Mouse (Mus musculus): ENCODE measurements at regions not wholly inside any gene's neighbourhood (a gene's known extent, or its start where the extent isn't known, plus 50 kb on each side); places are given as distances from the start of the nearest gene placed in this dataset.

DNA sequence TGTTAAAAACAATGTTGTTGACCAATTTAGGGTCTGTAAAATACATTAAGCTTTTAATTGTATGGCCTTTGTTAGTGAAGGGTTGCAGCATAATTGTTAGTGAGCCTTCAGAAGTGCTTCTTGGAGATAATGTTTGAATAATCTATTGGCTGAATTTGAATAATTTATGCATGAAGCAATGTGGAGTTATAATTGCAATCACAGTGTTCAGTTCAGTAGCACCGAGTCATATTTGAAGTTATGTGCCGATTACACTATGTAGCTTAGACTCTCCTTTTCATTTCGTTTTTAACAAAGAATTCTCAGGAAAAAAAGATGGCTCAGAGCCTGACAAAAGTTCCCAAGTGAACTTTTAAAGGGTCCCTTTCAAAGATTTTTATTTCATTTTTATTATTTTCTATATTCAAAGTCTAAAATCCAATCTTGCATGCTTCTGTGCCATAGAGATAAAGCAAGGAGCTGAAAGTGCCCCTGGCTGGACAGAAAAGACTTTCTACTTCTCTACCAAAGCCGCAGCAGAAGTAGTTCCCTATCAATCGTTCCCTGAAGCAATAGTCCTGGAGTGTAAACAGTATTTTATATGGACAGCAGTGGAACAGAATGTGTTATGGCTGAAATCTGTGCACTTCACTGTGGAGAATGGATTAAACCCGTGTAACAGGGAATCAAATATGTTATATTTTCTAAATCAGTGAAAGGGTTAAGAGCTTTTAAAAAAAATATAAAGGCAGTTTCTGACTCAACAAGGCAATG lies 556.3 kb upstream of the Slc39a10 start:
- WGBS: 69% methylated on average over 6 of the region's 6 CpGs
- Histone ChIP-seq H3K27ac (no peak overlapping the region), H3K4me3 (no peak overlapping the region), H3K27me3 (no peaks in the 10 kb centered on the region), H3K36me3 (no peaks in the 10 kb centered on the region), H3K9ac (no peak overlapping the region), H3K4me1 (replicated peaks) (no peaks in the 10 kb centered on the region), H3K9me3 (replicated peaks) (no peaks in the 10 kb centered on the region), H3K4me2 (no peak overlapping the region)
- no peak for ATAC-seq (replicated peaks; ENCODE audit: insufficient number of reproducible peaks, insufficient read depth, low FRiP score, low read depth)

DNA sequence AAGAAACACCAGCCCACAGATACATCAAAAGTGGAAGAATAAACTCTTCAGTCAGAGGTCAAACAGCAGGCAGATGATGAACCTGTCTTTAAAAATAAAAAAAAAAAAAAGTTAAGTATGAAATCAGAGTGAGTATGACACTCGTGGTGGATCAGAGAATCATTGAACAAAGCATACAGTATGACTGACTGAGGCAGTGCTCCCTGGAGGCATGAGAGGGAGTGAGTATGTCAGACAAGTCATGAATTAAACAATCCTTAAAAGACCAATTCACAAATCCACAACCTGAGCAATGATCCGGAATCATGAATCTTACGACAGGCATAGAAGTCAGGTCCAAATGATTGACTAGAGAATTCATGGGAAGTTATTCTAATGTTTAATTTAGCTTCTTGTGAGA lies 555.4 kb upstream of the Slc39a10 start:
- H3K4me2 ChIP-seq: no peak overlapping the region
- H3K27ac ChIP-seq: no peak overlapping the region
- 77% methylated on average over 3 of the region's 3 CpGs for WGBS
- no peak overlapping the region for H3K4me3 ChIP-seq
- H3K9me3 ChIP-seq (replicated peaks): no peaks in the 10 kb centered on the region
- H3K4me1 ChIP-seq (replicated peaks): no peaks in the 10 kb centered on the region
- no peaks in the 10 kb centered on the region for H3K36me3 ChIP-seq
- ATAC-seq (replicated peaks; ENCODE audit: insufficient number of reproducible peaks, insufficient read depth, low FRiP score, low read depth): no peak
- H3K9ac ChIP-seq: no peak overlapping the region
- no peaks in the 10 kb centered on the region for H3K27me3 ChIP-seq

GRCm38 (mm10) chr1:47446021-47446420 lies 553.4 kb upstream of the Slc39a10 start:
- H3K36me3 ChIP-seq: no peaks in the 10 kb centered on the region
- no peak overlapping the region for H3K9ac ChIP-seq
- no peak overlapping the region for H3K27ac ChIP-seq
- H3K4me3 ChIP-seq: no peak overlapping the region
- 68% methylated on average over 6 of the region's 6 CpGs for WGBS
- no peak overlapping the region for H3K4me2 ChIP-seq
- H3K27me3 ChIP-seq: no peaks in the 10 kb centered on the region
- ATAC-seq (replicated peaks; ENCODE audit: insufficient number of reproducible peaks, insufficient read depth, low FRiP score, low read depth): no peak
- no peaks in the 10 kb centered on the region for H3K9me3 ChIP-seq (replicated peaks)
- no peaks in the 10 kb centered on the region for H3K4me1 ChIP-seq (replicated peaks)

DNA sequence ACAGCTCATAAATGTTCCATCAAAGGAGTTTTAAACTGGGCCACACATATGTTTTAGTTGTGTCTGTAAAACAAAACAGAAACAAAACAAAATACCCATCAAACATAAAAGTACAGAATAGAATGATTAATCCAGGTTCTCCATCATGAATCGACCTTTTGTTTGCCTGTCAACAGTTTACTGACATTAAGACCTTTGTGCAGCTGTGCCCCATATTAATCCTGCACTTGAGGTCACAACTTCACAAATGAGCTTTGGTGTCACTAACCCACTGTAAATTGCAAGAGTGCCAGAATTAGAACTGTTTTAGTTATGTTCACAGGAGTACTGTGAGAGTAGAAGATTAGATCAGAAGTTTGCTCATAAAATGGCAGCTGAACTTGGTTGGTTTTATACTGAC lies 540.2 kb upstream of the Slc39a10 start:
- Histone ChIP-seq H3K27ac (no peak overlapping the region), H3K4me1 (replicated peaks) (no peaks in the 10 kb centered on the region), H3K9ac (no peak overlapping the region), H3K4me2 (no peak overlapping the region), H3K4me3 (no peak overlapping the region), H3K9me3 (replicated peaks) (no peaks in the 10 kb centered on the region), H3K27me3 (no peaks in the 10 kb centered on the region), H3K36me3 (no peaks in the 10 kb centered on the region)
- no peak for ATAC-seq (replicated peaks; ENCODE audit: insufficient number of reproducible peaks, insufficient read depth, low FRiP score, low read depth)
- 56% methylated on average over 1 of the region's 1 CpGs for WGBS

GRCm38 (mm10) chr1:47405164-47405563 lies 512.5 kb upstream of the Slc39a10 start:
- no peak overlapping the region for H3K4me2 ChIP-seq
- 71% methylated on average over 1 of the region's 1 CpGs for WGBS
- H3K9me3 ChIP-seq (replicated peaks): no peaks in the 10 kb centered on the region
- ATAC-seq (replicated peaks; ENCODE audit: insufficient number of reproducible peaks, insufficient read depth, low FRiP score, low read depth): no peak
- no peak overlapping the region for H3K9ac ChIP-seq
- no peak overlapping the region for H3K4me3 ChIP-seq
- no peak overlapping the region for H3K27ac ChIP-seq
- H3K36me3 ChIP-seq: no peaks in the 10 kb centered on the region
- H3K27me3 ChIP-seq: no peaks in the 10 kb centered on the region
- H3K4me1 ChIP-seq (replicated peaks): no peaks in the 10 kb centered on the region

GRCm38 (mm10) chr1:47386579-47386978 lies 493.9 kb upstream of the Slc39a10 start:
- no peak overlapping the region for H3K27ac ChIP-seq
- H3K9ac ChIP-seq: no peak overlapping the region
- no peaks in the 10 kb centered on the region for H3K36me3 ChIP-seq
- H3K4me2 ChIP-seq: no peak overlapping the region
- H3K4me1 ChIP-seq (replicated peaks): no peaks in the 10 kb centered on the region
- H3K4me3 ChIP-seq: no peak overlapping the region
- H3K9me3 ChIP-seq (replicated peaks): no peaks in the 10 kb centered on the region
- ATAC-seq (replicated peaks; ENCODE audit: insufficient number of reproducible peaks, insufficient read depth, low FRiP score, low read depth): no peak
- no peaks in the 10 kb centered on the region for H3K27me3 ChIP-seq

DNA sequence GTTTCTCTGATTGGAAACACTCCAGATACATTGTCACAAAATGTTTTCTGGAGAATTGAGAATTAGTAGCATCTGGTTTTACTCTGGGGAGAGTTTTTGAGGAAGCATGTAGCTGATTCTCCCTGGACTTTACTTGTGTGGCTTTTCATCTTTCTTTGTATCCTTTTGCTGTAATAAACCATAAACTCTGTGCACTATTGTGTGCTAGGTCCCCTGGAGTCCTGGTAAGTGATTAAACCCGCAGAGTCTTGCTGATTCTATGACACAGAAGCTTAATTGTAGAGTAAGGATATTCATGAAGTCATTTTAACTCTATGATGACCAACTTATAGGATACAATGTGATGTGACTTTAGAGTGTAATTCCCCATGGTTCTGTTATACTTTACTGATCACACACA lies 486.1 kb upstream of the Slc39a10 start:
- no peaks in the 10 kb centered on the region for H3K4me1 ChIP-seq (replicated peaks)
- no peaks in the 10 kb centered on the region for H3K27me3 ChIP-seq
- no peak overlapping the region for H3K9ac ChIP-seq
- H3K4me2 ChIP-seq: no peak overlapping the region
- no peak overlapping the region for H3K4me3 ChIP-seq
- no peaks in the 10 kb centered on the region for H3K36me3 ChIP-seq
- no peaks in the 10 kb centered on the region for H3K9me3 ChIP-seq (replicated peaks)
- no peak overlapping the region for H3K27ac ChIP-seq
- ATAC-seq (replicated peaks; ENCODE audit: insufficient number of reproducible peaks, insufficient read depth, low FRiP score, low read depth): no peak
- 46% methylated on average over 1 of the region's 1 CpGs for WGBS

GRCm38 (mm10) chr1:47339718-47340439 lies 447.2 kb upstream of the Slc39a10 start:
- H3K27ac ChIP-seq: no peak overlapping the region
- no peaks in the 10 kb centered on the region for H3K27me3 ChIP-seq
- WGBS: 51% methylated on average over 3 of the region's 3 CpGs
- no peak for ATAC-seq (replicated peaks; ENCODE audit: insufficient number of reproducible peaks, insufficient read depth, low FRiP score, low read depth)
- H3K4me3 ChIP-seq: no peak overlapping the region
- no peak overlapping the region for H3K4me2 ChIP-seq
- no peaks in the 10 kb centered on the region for H3K36me3 ChIP-seq
- no peaks in the 10 kb centered on the region for H3K9me3 ChIP-seq (replicated peaks)
- no peak overlapping the region for H3K9ac ChIP-seq
- no peaks in the 10 kb centered on the region for H3K4me1 ChIP-seq (replicated peaks)

DNA sequence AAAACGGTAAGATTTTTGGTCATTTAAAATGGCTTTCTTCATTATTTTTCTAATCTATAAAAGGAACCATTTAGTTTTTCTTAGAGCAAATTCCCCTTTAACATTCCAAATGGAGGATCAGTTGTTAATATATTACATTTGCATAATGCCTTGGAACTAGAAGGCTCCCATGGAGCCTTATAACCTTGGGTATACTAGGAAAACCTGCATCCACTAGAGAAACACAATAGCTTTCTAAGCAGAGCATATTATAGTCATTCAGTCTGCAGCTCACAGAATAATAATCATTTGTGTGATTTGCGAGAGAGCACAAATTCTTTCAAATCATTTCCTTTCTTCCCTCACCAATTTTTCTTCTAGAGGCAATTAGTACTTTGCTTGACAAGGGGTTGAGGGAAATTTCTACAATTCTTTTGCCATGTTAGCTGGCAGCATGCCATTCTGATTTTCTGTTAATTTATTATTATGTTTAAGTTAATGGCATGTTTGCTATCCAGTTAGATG lies 418.0 kb upstream of the Slc39a10 start:
- no peak overlapping the region for H3K27ac ChIP-seq
- no peaks in the 10 kb centered on the region for H3K36me3 ChIP-seq
- no peak overlapping the region for H3K9ac ChIP-seq
- H3K4me1 ChIP-seq (replicated peaks): no peaks in the 10 kb centered on the region
- no peak for ATAC-seq (replicated peaks; ENCODE audit: insufficient number of reproducible peaks, insufficient read depth, low FRiP score, low read depth)
- WGBS: 71% methylated on average over 2 of the region's 2 CpGs
- no peak overlapping the region for H3K4me3 ChIP-seq
- no peaks in the 10 kb centered on the region for H3K9me3 ChIP-seq (replicated peaks)
- H3K4me2 ChIP-seq: no peak overlapping the region
- no peaks in the 10 kb centered on the region for H3K27me3 ChIP-seq

- no peak overlapping the region for H3K4me3 ChIP-seq
- no peaks in the 10 kb centered on the region for H3K27me3 ChIP-seq
Measured at GRCm38 (mm10) chr1:47306961-47307360, 414.3 kb upstream of the Slc39a10 start.

GRCm38 (mm10) chr1:47299311-47299710 lies 406.7 kb upstream of the Slc39a10 start:
- 60% methylated on average over 1 of the region's 1 CpGs for WGBS
- H3K27ac ChIP-seq: no peak overlapping the region
- H3K9me3 ChIP-seq (replicated peaks): no peaks in the 10 kb centered on the region
- no peak overlapping the region for H3K4me3 ChIP-seq
- no peaks in the 10 kb centered on the region for H3K27me3 ChIP-seq
- H3K36me3 ChIP-seq: no peaks in the 10 kb centered on the region
- no peaks in the 10 kb centered on the region for H3K4me1 ChIP-seq (replicated peaks)
- no peak for ATAC-seq (replicated peaks; ENCODE audit: insufficient number of reproducible peaks, insufficient read depth, low FRiP score, low read depth)
- H3K9ac ChIP-seq: no peak overlapping the region
- H3K4me2 ChIP-seq: no peak overlapping the region

More at GRCm38 (mm10) chr1:47306961-47307360, 414.3 kb upstream of the Slc39a10 start:
- Histone ChIP-seq H3K36me3 (no peaks in the 10 kb centered on the region), H3K27ac (no peak overlapping the region), H3K4me1 (replicated peaks) (no peaks in the 10 kb centered on the region), H3K4me2 (no peak overlapping the region), H3K9ac (no peak overlapping the region), H3K9me3 (replicated peaks) (no peaks in the 10 kb centered on the region)
- ATAC-seq (replicated peaks; ENCODE audit: insufficient number of reproducible peaks, insufficient read depth, low FRiP score, low read depth): no peak

- Histone ChIP-seq H3K4me3 (no peak overlapping the region), H3K4me2 (no peak overlapping the region), H3K27ac (no peak overlapping the region), H3K27me3 (no peaks in the 10 kb centered on the region), H3K36me3 (no peaks in the 10 kb centered on the region), H3K4me1 (replicated peaks) (no peaks in the 10 kb centered on the region), H3K9me3 (replicated peaks) (no peaks in the 10 kb centered on the region), H3K9ac (no peak overlapping the region)
- whole genome bisulfite sequencing: 78% methylated on average over 1 of the region's 1 CpGs
- ATAC-seq (replicated peaks; ENCODE audit: insufficient number of reproducible peaks, insufficient read depth, low FRiP score, low read depth): no peak
Measured at GRCm38 (mm10) chr1:47285639-47286038, 393.0 kb upstream of the Slc39a10 start.
